Mouse (Mus musculus) forebrain, embryonic 16.5 days (tissue): ENCODE results near the gene Grid1. TPM values are rescaled to one million over a fixed set of nuclear protein-coding genes. Genes with fewer than 3 reads are reported as not detected.

Experiments used
- ATAC-seq: fragments of 200-750 bp; cut with Nextera tagmentation; 2 replicates; pipeline ENCODE4 v1.8.0; 2017; ENCODE audit warnings: mild to moderate bottlenecking, moderate library complexity
- H3K27ac ChIP-seq: fragments of 300-500 bp; sonication (generic); 2 replicates; pipeline ENCODE4 v1.5.1; 2014; ENCODE audit warnings: low read length, control low read depth
- H3K27me3 ChIP-seq: fragments of 300-500 bp; sonication (generic); replicated peaks from 2 replicates; pipeline ENCODE4 v1.6.1; 2014; ENCODE audit warnings: low read length; ENCODE audit not compliant: control insufficient read depth, insufficient read depth
- H3K36me3 ChIP-seq: fragments of 300-500 bp; sonication (generic); 2 replicates; pipeline ENCODE4 v1.6.1; 2014; ENCODE audit not compliant: control insufficient read depth, insufficient read depth
- H3K4me1 ChIP-seq: fragments of 300-500 bp; sonication (generic); replicated peaks from 2 replicates; pipeline ENCODE4 v1.6.1; 2014; ENCODE audit warnings: low read length; ENCODE audit not compliant: control insufficient read depth, insufficient read depth
- H3K4me2 ChIP-seq: fragments of 300-500 bp; sonication (generic); 2 replicates; pipeline ENCODE4 v1.6.1; 2014; ENCODE audit warnings: mild to moderate bottlenecking, low read length, control low read depth
- H3K4me3 ChIP-seq: fragments of 300-500 bp; sonication (generic); replicated peaks from 2 replicates; pipeline ENCODE4 v1.5.1; 2014; ENCODE audit warnings: mild to moderate bottlenecking, low read length, control low read depth
- H3K9ac ChIP-seq: fragments of 300-500 bp; sonication (generic); replicated peaks from 2 replicates; pipeline ENCODE4 v1.6.1; 2014; ENCODE audit warnings: low read depth, low read length, control low read depth
- H3K9me3 ChIP-seq: fragments of 300-500 bp; sonication (generic); 2 replicates; pipeline ENCODE4 v1.6.1; 2016; ENCODE audit warnings: low read length; ENCODE audit not compliant: control insufficient read depth
- WGBS: fragments of 180-500 bp; shearing (Covaris S2); extraction: QIAGEN DNeasy Blood & Tissue Kit; methylation state at CpG from one replicate; pipeline ENCODE4 v1.1.7; 2014; 5-methylcytosine and 5-hydroxymethylcytosine counted together
- polyA plus RNA-seq: library from polyadenylated mRNA; unstranded; fragments of >200 nt; fragmentation: Nextera tagmentation; extraction: Ambion mirVana; gene quantifications from 2 replicates; pipeline ENCODE4 v1.2.1, GENCODE M21; 2015

The Grid1 gene
- polyA plus RNA-seq, 1 experiment from 2014 or later, result 4.5 TPM

DNA sequence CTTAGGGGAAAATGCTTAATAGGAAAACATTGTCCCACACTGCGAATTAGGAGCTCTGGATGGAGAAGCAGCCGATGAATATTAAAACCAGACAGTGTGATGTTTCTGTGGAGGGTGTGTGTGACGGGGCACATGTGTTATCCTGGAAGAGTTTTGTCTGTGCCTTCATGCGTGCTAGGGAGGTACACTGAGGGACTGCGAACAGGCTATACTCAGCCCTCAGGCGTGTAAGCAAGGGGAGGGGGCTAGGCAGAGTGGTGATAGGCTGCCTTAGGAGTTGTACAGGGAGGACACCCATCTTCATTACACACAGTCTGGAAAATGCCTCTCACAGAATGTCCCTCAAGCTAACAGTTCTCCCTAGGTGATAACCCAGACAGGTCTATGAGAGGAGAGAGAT is 379.0 kb downstream of the Grid1 start:
- H3K4me2 ChIP-seq, result no peak overlapping the region
- WGBS, result 58% methylated on average over 6 of the region's 6 CpGs
- H3K4me3 ChIP-seq, result no peak overlapping the region
- no peaks in the 10 kb centered on the region for H3K9me3 ChIP-seq
- H3K9ac ChIP-seq, result no peak overlapping the region
- ATAC-seq, result peak; percentile 33; the same call in 1 of the 2 replicates
- H3K27me3 ChIP-seq, result no peaks in the 10 kb centered on the region
- no peaks in the 10 kb centered on the region for H3K36me3 ChIP-seq
- no peak overlapping the region for H3K27ac ChIP-seq
- no peaks in the 10 kb centered on the region for H3K4me1 ChIP-seq

DNA sequence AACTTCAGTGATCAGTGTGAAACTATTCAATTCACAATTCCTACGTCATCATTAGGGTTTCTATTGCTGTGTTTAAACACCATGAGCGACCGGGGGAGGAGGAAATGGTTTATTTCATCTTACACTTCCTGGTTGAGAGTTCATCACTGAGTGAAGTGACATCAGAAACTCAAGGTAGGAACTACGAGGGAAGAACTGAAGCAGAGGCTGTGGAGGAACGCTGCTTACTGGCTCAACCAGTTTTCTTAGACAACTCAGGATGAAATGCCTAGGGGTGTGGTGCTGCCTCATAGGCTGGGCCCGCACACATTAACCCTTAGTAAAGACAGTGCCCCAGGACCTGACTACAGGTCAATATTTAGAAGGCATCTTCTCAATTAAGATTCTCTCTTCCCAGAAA is 389.5 kb downstream of the Grid1 start:
- Histone ChIP-seq H3K9ac (no peak overlapping the region), H3K36me3 (no peaks in the 10 kb centered on the region), H3K4me3 (no peak overlapping the region), H3K27me3 (no peaks in the 10 kb centered on the region), H3K4me2 (no peak overlapping the region), H3K4me1 (no peaks in the 10 kb centered on the region), H3K9me3 (no peaks in the 10 kb centered on the region), H3K27ac (no peak overlapping the region)
- ATAC-seq, result no peak
- 75% methylated on average over 6 of the region's 6 CpGs for WGBS

DNA sequence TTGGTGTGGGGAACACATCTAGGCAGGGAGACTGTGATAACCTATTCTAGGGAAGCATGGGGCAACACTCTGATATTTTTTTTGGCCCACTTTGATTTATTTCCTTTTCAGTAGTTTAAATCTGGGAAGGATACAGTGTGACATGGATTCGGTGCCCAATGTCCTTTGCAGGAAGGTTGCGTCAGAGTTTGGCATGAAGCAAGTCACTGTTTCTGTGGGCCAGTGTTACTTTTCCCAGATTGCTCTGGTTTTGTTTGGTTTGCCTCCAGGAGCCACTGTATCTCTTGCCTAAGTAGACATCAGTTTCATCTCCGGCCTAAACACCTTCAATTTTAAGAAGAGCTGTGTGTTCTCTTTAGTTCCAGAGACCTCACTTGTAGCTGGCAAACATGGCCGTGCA is 399.1 kb downstream of the Grid1 start:
- no peaks in the 10 kb centered on the region for H3K4me1 ChIP-seq
- no peak overlapping the region for H3K4me2 ChIP-seq
- no peaks in the 10 kb centered on the region for H3K36me3 ChIP-seq
- H3K9ac ChIP-seq, result no peak overlapping the region
- no peak for ATAC-seq
- 96% methylated on average over 4 of the region's 4 CpGs for WGBS
- no peak overlapping the region for H3K27ac ChIP-seq
- no peak overlapping the region for H3K4me3 ChIP-seq
- H3K27me3 ChIP-seq, result no peaks in the 10 kb centered on the region
- no peaks in the 10 kb centered on the region for H3K9me3 ChIP-seq

DNA sequence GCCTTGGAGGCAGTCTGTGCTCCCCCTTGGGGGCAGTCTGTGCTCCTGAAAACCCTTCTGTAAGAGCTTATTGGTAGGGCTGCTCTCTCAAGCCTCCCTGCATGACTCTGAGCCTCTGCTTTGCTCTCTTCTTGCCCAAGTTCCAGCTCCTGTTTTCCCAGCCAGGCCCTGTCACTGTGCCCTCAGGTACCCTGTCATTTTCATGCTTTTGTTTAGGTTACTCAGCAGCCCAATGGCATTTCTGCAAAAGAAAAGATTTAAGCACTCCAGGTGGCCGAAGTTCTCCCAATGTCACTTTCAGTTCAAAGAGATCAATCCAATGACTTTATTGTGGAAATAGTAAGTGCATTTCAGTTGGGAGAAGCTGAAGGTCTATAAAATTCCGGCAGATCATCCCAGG is 402.3 kb downstream of the Grid1 start:
- 80% methylated on average over 2 of the region's 2 CpGs for WGBS
- Histone ChIP-seq H3K36me3 (no peaks in the 10 kb centered on the region), H3K27me3 (no peaks in the 10 kb centered on the region), H3K9ac (no peak overlapping the region), H3K4me2 (no peak overlapping the region), H3K9me3 (no peaks in the 10 kb centered on the region), H3K27ac (no peak overlapping the region), H3K4me1 (no peaks in the 10 kb centered on the region), H3K4me3 (no peak overlapping the region)
- no peak for ATAC-seq

DNA sequence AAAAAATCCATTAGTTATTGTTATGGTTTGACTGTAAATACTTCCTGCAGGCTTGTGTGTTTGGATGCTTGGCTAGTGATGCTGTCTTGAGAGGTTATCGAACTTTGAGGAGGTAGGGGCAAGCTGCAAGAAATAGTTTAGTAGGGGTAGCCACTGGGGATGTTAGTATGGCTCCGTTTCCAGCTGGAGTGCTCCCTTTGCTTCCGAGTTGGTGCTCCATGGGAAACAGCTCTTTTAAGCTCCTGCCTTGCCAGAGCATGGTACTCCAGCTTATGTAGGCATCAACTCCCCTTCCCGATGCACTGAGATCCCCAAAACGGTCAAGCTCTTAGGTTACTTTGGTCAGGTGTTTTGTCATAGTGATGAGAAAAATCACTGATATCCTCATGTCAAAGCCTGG is 407.7 kb downstream of the Grid1 start:
- WGBS, result 92% methylated on average over 5 of the region's 5 CpGs
- Histone ChIP-seq H3K4me3 (no peak overlapping the region), H3K27ac (no peak overlapping the region), H3K27me3 (no peaks in the 10 kb centered on the region), H3K4me1 (no peaks in the 10 kb centered on the region), H3K9me3 (no peaks in the 10 kb centered on the region), H3K36me3 (no peaks in the 10 kb centered on the region), H3K4me2 (no peak overlapping the region), H3K9ac (no peak overlapping the region)
- no peak for ATAC-seq

DNA sequence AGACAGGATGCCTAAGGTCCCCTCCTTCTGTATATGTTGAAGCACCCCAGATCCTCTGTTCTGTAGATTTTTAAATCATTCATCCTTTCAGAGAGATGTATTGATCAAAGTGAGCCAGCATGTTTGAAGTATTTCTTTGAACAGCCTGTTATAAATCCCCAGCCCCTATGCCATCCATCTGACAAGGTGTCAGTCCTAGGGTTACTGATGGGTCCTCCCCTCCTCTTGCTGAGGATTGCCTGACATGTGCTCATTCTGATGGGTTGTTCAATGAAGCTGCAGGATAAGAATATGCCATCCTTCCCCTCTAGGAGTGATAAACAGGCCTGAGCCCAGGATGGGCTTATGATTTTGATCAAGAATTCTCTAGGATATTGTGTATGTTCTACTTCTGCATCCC is 411.5 kb downstream of the Grid1 start:
- no peaks in the 10 kb centered on the region for H3K4me1 ChIP-seq
- no peak overlapping the region for H3K4me2 ChIP-seq
- no peak overlapping the region for H3K4me3 ChIP-seq
- H3K27me3 ChIP-seq, result no peaks in the 10 kb centered on the region
- no peak overlapping the region for H3K9ac ChIP-seq
- ATAC-seq, result no peak
- H3K36me3 ChIP-seq, result no peaks in the 10 kb centered on the region
- H3K9me3 ChIP-seq, result no peaks in the 10 kb centered on the region
- H3K27ac ChIP-seq, result no peak overlapping the region

DNA sequence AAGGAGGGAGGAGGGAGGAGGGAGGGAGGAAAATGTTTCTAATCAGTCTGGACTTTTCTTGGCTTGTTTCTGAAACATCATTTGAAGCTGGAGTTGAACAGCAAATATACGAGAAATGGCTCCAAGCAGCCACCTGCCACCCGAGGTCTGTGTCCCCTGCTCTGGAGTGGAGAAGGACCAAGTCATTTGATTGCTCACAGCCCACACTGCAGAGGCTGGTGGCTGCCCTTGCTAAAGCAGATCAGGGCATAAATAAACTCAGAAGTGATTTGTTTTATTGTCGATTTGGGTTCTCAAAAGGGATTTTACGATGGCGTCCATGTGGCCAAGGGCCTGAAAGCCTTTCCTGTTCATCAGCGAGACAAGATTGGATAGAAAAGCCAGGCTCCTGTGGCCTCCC is 423.0 kb downstream of the Grid1 start:
- Histone ChIP-seq H3K27me3 (no peaks in the 10 kb centered on the region; the same call in 1 of the 2 replicates), H3K9me3 (no peaks in the 10 kb centered on the region)
- whole genome bisulfite sequencing, result 87% methylated on average over 6 of the region's 6 CpGs

DNA sequence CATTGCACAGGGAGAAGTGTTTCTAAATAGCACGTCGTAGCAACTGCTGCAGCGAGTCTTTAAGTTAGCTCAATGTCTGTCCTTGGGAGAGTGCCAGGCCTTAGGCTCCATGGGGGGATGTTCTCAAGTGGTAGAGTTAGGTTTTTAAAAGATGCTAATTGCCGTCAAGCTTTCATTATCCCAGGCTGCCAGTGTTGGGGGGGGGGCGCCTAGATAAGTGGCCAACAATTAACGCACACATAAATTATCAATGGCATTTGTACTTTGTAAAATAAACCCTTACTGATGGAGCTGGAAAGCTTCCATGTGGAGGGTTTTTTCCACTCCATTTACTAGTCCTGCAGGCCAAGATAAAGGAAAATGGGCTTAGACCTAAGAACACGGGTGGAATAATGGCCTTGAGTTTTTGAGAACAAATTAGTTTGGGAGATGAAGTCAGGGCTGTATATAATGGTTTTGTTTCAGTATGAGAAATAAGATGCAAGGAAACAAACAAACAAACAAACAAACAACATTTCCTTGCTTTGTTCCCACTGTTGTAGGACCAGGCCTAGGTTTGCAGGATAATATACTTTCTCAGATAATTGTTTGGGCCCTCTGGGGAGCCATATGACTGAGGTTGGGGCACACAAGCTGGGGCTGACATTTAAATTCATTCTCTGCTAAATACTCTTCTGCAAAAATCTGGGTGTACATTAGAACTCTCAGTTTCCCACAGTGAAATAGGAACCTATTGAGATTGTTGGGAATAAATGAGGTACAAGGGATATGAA is 425.1 kb downstream of the Grid1 start:
- 5% methylated on average over 7 of the region's 7 CpGs for WGBS
- Histone ChIP-seq H3K4me1 (0 out of 2 replicates have a peak, but pooled peaks cover 2% of the 10 kb centered on the region), H3K4me2 (no peak overlapping the region), H3K9me3 (no peaks in the 10 kb centered on the region), H3K9ac (no peak overlapping the region), H3K27ac (no peak overlapping the region), H3K36me3 (no peaks in the 10 kb centered on the region), H3K27me3 (peaks cover 2% of the 10 kb centered on the region; the same call in 1 of the 2 replicates), H3K4me3 (no peak overlapping the region)
- ATAC-seq, result peak; percentile 77

More for the DNA sequence above, 423.0 kb downstream of the Grid1 start:
- Histone ChIP-seq H3K4me3 (no peak overlapping the region), H3K36me3 (no peaks in the 10 kb centered on the region), H3K4me2 (no peak overlapping the region), H3K4me1 (0 out of 2 replicates have a peak, but pooled peaks cover 2% of the 10 kb centered on the region), H3K27ac (no peak overlapping the region), H3K9ac (no peak overlapping the region)
- no peak for ATAC-seq

DNA sequence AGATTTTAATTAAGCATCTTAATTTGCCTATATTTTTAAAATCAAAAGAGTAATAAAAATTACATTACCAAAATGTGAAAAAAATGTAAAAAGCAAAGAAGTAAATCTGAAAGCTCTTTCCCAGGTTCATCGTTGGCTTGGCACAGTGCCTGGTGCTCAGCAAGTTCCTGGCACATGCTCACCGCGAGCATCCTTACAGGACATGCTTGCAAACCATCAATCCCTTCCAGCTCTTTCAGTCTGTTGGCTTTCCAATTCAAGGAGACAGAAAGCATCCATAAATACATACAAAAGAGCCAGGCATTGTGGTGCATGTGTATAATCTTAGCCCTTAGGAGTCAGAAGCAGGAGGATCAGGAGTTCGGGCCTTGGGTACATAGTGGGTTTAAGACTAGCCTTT is 430.5 kb downstream of the Grid1 start:
- peak; percentile 54; the same call in 1 of the 2 replicates for ATAC-seq
- Histone ChIP-seq H3K4me2 (no peak overlapping the region), H3K4me1 (peaks cover 3% of the 10 kb centered on the region; the same call in 1 of the 2 replicates), H3K9me3 (no peaks in the 10 kb centered on the region), H3K9ac (no peak overlapping the region), H3K27ac (no peak overlapping the region), H3K36me3 (no peaks in the 10 kb centered on the region), H3K27me3 (peaks cover 2% of the 10 kb centered on the region; the same call in 1 of the 2 replicates), H3K4me3 (no peak overlapping the region)
- WGBS, result 27% methylated on average over 4 of the region's 4 CpGs
